Mouse (Mus musculus): ENCODE data around the gene Eid2.

GRCm38 (mm10) chr7:28268042-28268531 is 406 bp downstream of the Eid2 start:
- TF ChIP-seq POLR2A (IDR thresholded peaks at IDR 0.05; ENCODE audit: low read depth, low read length): no peak
- no peak for TF ChIP-seq CTCF (IDR thresholded peaks at IDR 0.05; ENCODE audit: extremely low read depth, insufficient read depth, insufficient read length, insufficient replicate concordance)
